Mouse (Mus musculus) heart, embryonic 10.5 days (tissue): ENCODE measurements at regions not wholly inside any gene's neighbourhood (a gene's known extent, or its start where the extent isn't known, plus 50 kb on each side); places are given as distances from the start of the nearest gene placed in this dataset.
A peak's percentile ranks its signal among the peaks of the same experiment; 100 is the strongest.

Experiments
- DNase-seq: peaks from one replicate; pipeline ENCODE4 v3.0.0-alpha.2; 2017; ENCODE audit warnings: low spot score
- H3K27ac ChIP-seq: fragments of 300-500 bp; sonication (generic); 2 replicates; pipeline ENCODE4 v1.5.1; 2016; ENCODE audit warnings: mild to moderate bottlenecking
- H3K27me3 ChIP-seq: fragments of 300-500 bp; sonication (generic); 2 replicates; pipeline ENCODE4 v1.6.1; 2016; ENCODE audit warnings: mild to moderate bottlenecking; ENCODE audit not compliant: poor library complexity, insufficient read depth, severe bottlenecking
- H3K36me3 ChIP-seq: fragments of 300-500 bp; sonication (generic); 2 replicates; pipeline ENCODE4 v1.6.1; 2016; ENCODE audit warnings: mild to moderate bottlenecking, moderate library complexity
- H3K4me1 ChIP-seq: fragments of 300-500 bp; sonication (generic); 2 replicates; pipeline ENCODE4 v1.6.1; 2016; ENCODE audit warnings: mild to moderate bottlenecking
- H3K4me3 ChIP-seq: fragments of 300-500 bp; sonication (generic); 2 replicates; pipeline ENCODE4 v1.5.1; 2016; ENCODE audit warnings: mild to moderate bottlenecking, moderate library complexity
- H3K9me3 ChIP-seq: fragments of 300-500 bp; sonication (generic); 2 replicates; pipeline ENCODE4 v1.6.1; 2016; ENCODE audit warnings: mild to moderate bottlenecking, moderate library complexity
- WGBS: fragments of 180-500 bp; shearing (Covaris S2); methylation state at CpG from one replicate; pipeline ENCODE4 v1.1.7; 2016; 5-methylcytosine and 5-hydroxymethylcytosine counted together

DNA sequence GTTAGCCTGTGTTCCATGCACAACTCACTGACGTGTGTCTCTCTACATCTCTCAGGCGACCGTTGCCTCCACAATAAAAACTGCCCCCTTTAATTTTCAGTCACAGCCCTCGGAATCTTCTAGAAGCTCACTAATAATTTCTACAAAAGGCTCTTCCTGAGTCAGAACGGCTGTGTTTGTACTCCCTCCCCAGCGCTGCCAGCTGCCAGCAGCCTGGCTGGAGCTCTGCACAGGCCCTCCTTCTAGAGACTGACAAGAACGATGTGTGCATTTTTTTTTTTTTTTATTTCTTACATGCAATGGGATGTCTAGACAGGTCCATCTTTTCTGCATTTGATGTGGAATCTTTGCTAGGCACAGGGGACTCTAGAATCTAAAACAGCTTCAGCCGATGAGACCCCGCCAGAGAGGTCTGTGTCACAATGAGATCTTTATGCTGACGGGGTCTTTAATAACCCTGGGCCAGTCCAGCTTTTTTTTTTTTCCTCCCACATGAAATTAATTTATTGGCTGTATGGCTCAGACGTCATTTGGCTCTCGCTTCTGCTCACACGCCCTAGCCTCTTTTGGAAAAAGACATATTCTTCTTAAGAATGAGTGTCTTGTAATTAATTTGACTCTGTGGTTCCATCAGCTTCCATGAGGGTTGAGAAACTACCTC, 185.8 kb upstream of the Zfp507 start:
- no peaks in the 10 kb centered on the region for H3K9me3 ChIP-seq
- 83% methylated on average over 13 of the region's 13 CpGs for WGBS
- no peaks in the 10 kb centered on the region for H3K27me3 ChIP-seq
- H3K27ac ChIP-seq: no peak overlapping the region
- no peak overlapping the region for H3K4me3 ChIP-seq
- H3K4me1 ChIP-seq: no peaks in the 10 kb centered on the region
- no peaks in the 10 kb centered on the region for H3K36me3 ChIP-seq
- no peak for DNase-seq

GRCm38 (mm10) chr7:35977986-35978385, 175.2 kb upstream of the Zfp507 start:
- Histone ChIP-seq H3K4me3 (no peak overlapping the region), H3K36me3 (no peaks in the 10 kb centered on the region), H3K4me1 (no peaks in the 10 kb centered on the region), H3K9me3 (no peaks in the 10 kb centered on the region), H3K27me3 (no peaks in the 10 kb centered on the region), H3K27ac (no peak overlapping the region)
- 82% methylated on average over 9 of the region's 9 CpGs for WGBS
- no peak for DNase-seq

GRCm38 (mm10) chr7:35958731-35959130, 155.9 kb upstream of the Zfp507 start:
- 0 out of 2 replicates have a peak, but pooled peaks cover 3% of the 10 kb centered on the region for H3K4me1 ChIP-seq
- WGBS: 36% methylated on average over 5 of the region's 5 CpGs
- DNase-seq: no peak
- no peak overlapping the region for H3K27ac ChIP-seq
- no peaks in the 10 kb centered on the region for H3K36me3 ChIP-seq
- no peaks in the 10 kb centered on the region for H3K9me3 ChIP-seq
- H3K27me3 ChIP-seq: no peaks in the 10 kb centered on the region
- no peak overlapping the region for H3K4me3 ChIP-seq

- no peaks in the 10 kb centered on the region for H3K36me3 ChIP-seq
- 0 out of 2 replicates have a peak, but pooled peaks cover 3% of the 10 kb centered on the region for H3K4me1 ChIP-seq
- DNase-seq: no peak
- H3K9me3 ChIP-seq: no peaks in the 10 kb centered on the region
- 27% methylated on average over 2 of the region's 2 CpGs for whole genome bisulfite sequencing
- no peak overlapping the region for H3K4me3 ChIP-seq
- H3K27ac ChIP-seq: no peak overlapping the region
- H3K27me3 ChIP-seq: no peaks in the 10 kb centered on the region
Observed at GRCm38 (mm10) chr7:35958052-35958451, 155.2 kb upstream of the Zfp507 start.

DNA sequence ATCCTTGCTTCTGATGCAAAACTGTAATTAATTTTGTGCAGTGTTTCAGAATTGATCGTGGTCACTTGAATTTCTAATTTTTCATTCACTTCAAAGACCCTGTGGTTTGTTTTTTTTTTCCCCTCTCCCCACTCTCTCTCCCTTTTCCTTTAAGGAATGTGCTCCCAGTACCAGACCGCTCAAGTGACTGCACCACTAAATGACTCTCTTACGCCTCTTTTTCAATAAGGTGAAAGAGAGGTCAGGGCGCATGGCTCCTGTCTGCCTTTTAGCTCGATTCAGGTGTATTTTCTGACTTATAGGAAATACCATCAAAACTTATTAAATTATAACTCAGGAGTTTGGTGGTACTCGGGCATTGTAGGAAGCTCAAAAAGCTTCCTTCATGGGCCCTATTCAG, 146.0 kb upstream of the Zfp507 start:
- peaks cover 5% of the 10 kb centered on the region; the same call in 1 of the 2 replicates for H3K4me1 ChIP-seq
- peak overlapping the region; percentile 52 for H3K4me3 ChIP-seq
- no peaks in the 10 kb centered on the region for H3K9me3 ChIP-seq
- 22% methylated on average over 6 of the region's 6 CpGs for WGBS
- no peaks in the 10 kb centered on the region for H3K36me3 ChIP-seq
- no peak for DNase-seq
- no peak overlapping the region for H3K27ac ChIP-seq
- H3K27me3 ChIP-seq: no peaks in the 10 kb centered on the region

DNA sequence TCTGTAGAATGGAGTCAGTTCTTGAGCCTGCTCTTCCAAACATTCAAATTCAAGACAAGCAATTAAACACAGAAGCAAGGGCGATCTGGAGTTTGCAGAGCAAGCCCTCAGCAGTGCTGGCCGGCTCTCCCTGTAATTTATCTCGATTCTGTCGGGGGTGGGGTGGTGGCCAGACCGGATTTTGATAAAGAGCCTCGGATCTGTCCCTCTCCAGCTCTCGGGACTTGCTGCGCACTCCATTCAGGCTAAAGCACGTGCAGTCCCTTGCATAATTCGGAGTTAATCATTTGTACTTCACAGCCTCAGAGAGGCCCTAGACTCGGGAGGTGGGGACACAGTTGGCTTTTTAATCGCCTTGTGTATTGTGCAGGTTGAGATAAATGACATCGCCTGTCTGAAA, 145.6 kb upstream of the Zfp507 start:
- 3% methylated on average over 13 of the region's 13 CpGs for WGBS
- Histone ChIP-seq H3K4me3 (peak overlapping the region; percentile 52), H3K27me3 (no peaks in the 10 kb centered on the region), H3K9me3 (no peaks in the 10 kb centered on the region), H3K27ac (no peak overlapping the region), H3K36me3 (no peaks in the 10 kb centered on the region), H3K4me1 (peaks cover 5% of the 10 kb centered on the region; the same call in 1 of the 2 replicates)
- DNase-seq: no peak

DNA sequence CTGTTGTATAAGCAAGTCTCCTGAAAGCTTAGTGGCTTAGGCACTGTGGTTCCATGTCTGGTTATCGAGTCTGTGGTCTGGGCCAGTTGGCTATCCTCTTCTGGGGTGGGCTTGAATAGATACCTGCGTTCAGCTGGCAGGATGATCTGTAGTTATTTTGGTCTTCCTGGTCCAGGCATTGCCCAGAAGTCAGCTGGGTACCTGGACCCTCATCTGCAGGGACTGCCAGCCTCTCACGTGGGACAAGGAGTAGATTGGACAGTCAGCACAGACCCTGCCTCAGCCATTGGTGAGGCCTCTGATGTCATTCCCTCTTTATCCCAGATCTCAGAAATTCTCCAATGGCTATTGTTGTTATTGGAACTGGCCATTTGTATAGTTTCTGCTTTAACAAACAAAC, 138.3 kb upstream of the Zfp507 start:
- no peak overlapping the region for H3K27ac ChIP-seq
- no peak overlapping the region for H3K4me3 ChIP-seq
- H3K4me1 ChIP-seq: no peaks in the 10 kb centered on the region
- WGBS: 77% methylated on average over 3 of the region's 3 CpGs
- H3K27me3 ChIP-seq: no peaks in the 10 kb centered on the region
- H3K36me3 ChIP-seq: no peaks in the 10 kb centered on the region
- H3K9me3 ChIP-seq: no peaks in the 10 kb centered on the region
- DNase-seq: no peak

DNA sequence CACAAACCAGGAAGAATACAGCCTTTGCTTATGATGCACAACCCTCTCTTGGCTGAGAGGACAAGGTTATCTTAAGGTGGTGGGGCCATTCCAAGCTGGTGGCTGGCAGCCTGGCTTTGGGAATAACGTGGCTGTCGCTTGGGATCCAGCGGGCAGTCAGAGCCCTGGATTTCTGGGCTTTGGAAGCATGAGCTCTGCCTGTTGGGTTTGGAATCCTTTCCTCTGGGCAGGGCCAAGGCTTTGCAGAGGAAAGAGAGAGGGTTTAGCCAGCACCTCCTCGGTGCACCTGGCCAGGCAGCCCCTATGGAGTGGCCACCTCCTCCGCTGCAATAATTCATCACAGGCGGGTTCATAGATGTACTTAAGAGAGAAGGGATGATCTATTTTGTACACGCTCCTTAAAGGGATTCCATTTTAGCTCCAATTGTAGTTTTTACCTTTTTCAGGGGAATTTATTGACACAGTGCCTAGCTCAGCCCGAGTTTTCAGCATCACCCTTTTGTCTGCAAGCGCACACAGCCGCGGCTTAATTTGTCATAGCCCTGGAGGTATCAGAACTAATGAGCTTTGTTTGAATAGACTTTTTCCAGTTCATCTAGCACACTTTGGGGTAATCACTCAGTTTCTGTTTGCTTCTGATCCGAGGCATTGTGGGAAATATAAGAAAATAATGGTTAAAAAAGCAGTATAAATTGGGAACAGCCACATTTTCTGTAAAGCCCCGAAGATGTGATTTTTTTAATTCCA, 135.5 kb upstream of the Zfp507 start:
- Histone ChIP-seq H3K27me3 (no peaks in the 10 kb centered on the region), H3K36me3 (no peaks in the 10 kb centered on the region), H3K9me3 (no peaks in the 10 kb centered on the region), H3K4me1 (no peaks in the 10 kb centered on the region), H3K4me3 (no peak overlapping the region), H3K27ac (no peak overlapping the region)
- no peak for DNase-seq
- WGBS: 81% methylated on average over 13 of the region's 13 CpGs

DNA sequence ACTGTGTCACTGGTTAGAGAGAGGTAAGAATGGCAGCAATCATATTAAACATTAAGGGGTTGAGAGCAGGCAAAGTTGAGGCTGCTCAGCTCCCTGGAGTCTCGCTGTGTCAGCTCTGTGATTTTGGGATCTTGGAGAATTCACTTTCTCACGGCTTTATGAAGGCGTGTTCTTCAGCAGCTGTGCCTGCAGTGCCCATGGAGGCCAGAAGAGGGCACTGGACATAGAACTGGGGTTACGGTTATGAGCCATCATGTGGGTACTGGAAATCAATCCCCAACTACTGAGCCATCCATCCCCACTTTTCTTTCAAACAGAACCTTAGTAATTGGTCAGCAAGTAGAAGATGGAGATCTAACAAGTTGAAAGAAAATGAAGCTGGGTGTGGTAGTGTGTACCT, 123.9 kb upstream of the Zfp507 start:
- DNase-seq: no peak
- H3K4me1 ChIP-seq: peaks cover 3% of the 10 kb centered on the region; the same call in 1 of the 2 replicates
- peaks cover 23% of the 10 kb centered on the region for H3K27me3 ChIP-seq
- peaks cover 6% of the 10 kb centered on the region for H3K9me3 ChIP-seq
- no peaks in the 10 kb centered on the region for H3K36me3 ChIP-seq
- WGBS: 86% methylated on average over 4 of the region's 4 CpGs
- H3K4me3 ChIP-seq: no peak overlapping the region
- H3K27ac ChIP-seq: no peak overlapping the region

GRCm38 (mm10) chr7:35922582-35922981, 119.8 kb upstream of the Zfp507 start:
- 15% methylated on average over 9 of the region's 9 CpGs for WGBS
- H3K9me3 ChIP-seq: no peaks in the 10 kb centered on the region; the same call in 1 of the 2 replicates
- H3K4me3 ChIP-seq: peak overlapping the region; percentile 35
- no peak overlapping the region for H3K27ac ChIP-seq
- H3K27me3 ChIP-seq: peaks cover 42% of the 10 kb centered on the region
- H3K4me1 ChIP-seq: peaks cover 10% of the 10 kb centered on the region; the same call in 1 of the 2 replicates
- no peak for DNase-seq
- H3K36me3 ChIP-seq: no peaks in the 10 kb centered on the region

DNA sequence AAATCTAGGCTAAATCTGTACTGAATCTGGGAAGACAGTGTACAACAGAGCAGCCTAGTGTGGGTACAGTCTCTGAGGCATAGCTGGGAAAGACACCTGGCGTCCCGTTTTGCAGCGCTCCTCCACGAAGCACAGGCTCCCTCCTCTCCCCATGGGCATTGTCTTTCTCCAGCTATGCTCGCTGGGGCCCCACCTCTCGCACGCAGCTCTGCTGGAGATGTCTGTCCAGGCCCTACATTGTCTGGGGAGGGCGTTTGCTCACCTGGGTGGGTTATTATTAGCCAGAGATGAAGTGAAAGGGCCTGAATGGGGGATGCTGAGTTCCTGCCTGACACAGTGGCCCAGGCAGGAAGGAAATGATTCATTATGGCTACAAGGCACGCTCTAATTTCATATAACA, 118.1 kb upstream of the Zfp507 start:
- no peak for DNase-seq
- Histone ChIP-seq H3K4me1 (peaks cover 10% of the 10 kb centered on the region; the same call in 1 of the 2 replicates), H3K36me3 (no peaks in the 10 kb centered on the region), H3K9me3 (no peaks in the 10 kb centered on the region; the same call in 1 of the 2 replicates), H3K4me3 (no peak overlapping the region), H3K27ac (no peak overlapping the region), H3K27me3 (peaks cover 42% of the 10 kb centered on the region)
- 48% methylated on average over 9 of the region's 9 CpGs for WGBS

GRCm38 (mm10) chr7:35920194-35920609, 117.4 kb upstream of the Zfp507 start:
- Histone ChIP-seq H3K9me3 (no peaks in the 10 kb centered on the region; the same call in 1 of the 2 replicates), H3K27ac (no peak overlapping the region), H3K27me3 (peaks cover 42% of the 10 kb centered on the region), H3K4me3 (no peak overlapping the region), H3K36me3 (no peaks in the 10 kb centered on the region), H3K4me1 (peaks cover 10% of the 10 kb centered on the region; the same call in 1 of the 2 replicates)
- no peak for DNase-seq
- WGBS: 70% methylated on average over 11 of the region's 11 CpGs

- no peaks in the 10 kb centered on the region for H3K9me3 ChIP-seq
- no peak for DNase-seq
- H3K27ac ChIP-seq: no peak overlapping the region
- H3K4me1 ChIP-seq: peaks cover 4% of the 10 kb centered on the region; the same call in 1 of the 2 replicates
- no peak overlapping the region for H3K4me3 ChIP-seq
- H3K27me3 ChIP-seq: peaks cover 6% of the 10 kb centered on the region; the same call in 1 of the 2 replicates
- WGBS: 63% methylated on average over 8 of the region's 8 CpGs
- no peaks in the 10 kb centered on the region for H3K36me3 ChIP-seq
Observed at GRCm38 (mm10) chr7:35910109-35910706, 107.4 kb upstream of the Zfp507 start.
